Mouse (Mus musculus): ENCODE data around the gene Nt5dc1.
"Not testable (repeated sequence)": the region's sequence is repeated elsewhere in the genome, so short reads cannot be mapped to it uniquely, and the experiment has no call there.

Gene Nt5dc1

GRCm38 (mm10) chr10:34418204-34418756 is at the start of gene Nt5dc1:
Gene Nt5dc1, minus strand, starts transcription at chr10:34418552.
- peak; percentile 93 to 97 for DNase-seq

DNA sequence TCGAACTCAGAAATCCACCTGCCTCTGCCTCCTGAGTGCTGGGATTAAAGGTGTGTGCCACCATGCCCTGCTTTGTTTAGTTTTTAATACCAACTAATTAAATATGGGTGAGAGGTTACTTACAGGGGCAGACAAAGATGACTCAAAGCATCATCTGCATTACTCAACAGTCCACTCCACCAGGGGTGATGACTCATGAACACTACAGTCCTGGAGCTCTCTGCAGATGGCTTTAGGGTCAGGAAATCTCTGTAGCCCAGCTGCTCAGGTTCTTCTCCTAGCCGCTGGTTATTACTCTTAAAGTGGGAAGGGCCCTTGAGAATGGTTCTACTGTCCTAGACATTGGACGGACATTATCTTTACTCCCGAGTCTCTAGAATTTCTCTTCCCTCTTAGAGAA is 46.0 kb upstream of the Nt5dc1 start:
- DNase-seq: no peak

- peak; percentile 7 to 34 for DNase-seq
These were observed 43.1 kb upstream of the Nt5dc1 start for GRCm38 (mm10) chr10:34461451-34461850.

DNA sequence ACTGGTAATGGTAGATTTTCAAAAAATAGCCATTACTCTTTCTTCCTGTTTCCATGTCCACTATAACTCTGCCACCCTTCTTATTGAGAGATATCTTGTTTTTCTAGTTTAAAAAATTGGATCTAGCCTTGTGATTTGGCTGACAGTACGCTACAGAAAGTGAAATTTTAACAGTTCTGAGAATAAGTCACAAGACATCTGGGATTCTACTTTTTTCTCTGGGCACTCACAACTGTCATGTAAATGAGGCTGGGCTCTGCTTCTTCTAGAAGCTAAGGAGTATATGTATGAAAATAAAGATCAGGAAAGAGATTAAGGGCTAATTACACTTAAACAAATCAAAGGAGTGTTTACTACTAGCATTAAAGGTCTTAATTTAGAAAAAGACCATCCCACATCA is 31.1 kb upstream of the Nt5dc1 start:
- DNase-seq: no peak

DNA sequence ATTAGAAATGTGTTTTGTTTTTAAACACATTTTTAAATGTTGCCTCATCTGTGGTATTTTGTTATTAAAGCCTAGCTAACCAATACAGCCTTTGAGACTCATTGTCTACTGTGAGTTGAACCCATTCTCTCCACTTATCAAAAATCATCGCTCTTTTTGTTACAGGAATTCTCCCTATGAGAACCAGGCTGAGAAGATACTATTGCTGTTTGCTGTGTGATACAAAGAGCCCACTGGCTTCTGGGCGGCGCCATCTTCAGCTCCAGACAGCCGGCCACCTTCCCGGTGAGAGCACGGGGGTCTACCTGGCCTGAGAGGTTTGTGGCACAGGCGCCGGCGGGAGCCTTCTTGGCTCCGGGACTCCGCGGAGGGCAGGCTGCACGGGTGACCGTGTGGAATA is 15.8 kb upstream of the Nt5dc1 start:
- not testable (repeated sequence) for DNase-seq

DNA sequence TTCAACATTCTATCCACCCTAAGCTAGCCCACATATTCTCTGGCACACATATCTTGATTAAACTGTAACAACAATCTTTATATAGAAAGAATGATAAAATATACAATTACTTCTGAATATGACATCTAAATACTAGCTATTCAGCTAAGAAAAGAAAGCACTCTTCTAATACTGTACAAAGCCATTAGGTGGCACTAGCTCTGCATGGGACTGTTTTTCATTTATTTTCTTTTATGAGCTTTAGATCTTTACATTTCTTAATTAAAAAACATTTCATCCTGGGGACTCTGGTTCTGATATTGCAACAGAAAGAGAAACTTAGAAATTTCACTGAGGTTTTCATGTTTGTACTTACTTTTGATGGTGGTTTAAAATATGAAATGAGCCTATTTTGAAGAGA is 13.4 kb upstream of the Nt5dc1 start:
- DNase-seq: no peak

- DNase-seq: not testable (repeated sequence)
These were observed 442 bp upstream of the Nt5dc1 start for GRCm38 (mm10) chr10:34418794-34419193.

DNA sequence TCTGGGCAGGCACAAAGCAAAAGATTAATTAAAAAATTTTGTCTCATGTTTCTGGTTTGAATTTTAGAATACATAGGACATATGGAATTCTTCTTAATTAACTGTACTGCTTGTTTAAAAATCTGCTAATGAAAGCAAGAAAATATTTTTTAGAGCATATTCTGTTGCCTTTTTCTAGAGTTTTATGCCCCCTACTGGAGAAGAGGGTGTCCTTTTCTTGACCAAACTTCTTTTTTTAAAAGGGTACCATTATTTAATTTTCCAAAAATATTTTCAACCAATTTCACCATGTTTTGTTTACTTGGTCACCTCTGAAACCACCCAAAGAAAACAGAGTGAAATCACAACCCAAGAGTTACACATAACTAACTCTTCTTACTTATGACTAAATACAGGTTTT is 19.1 kb downstream of the Nt5dc1 start:
- DNase-seq: no peak

- DNase-seq: no peak
These were observed 21.4 kb downstream of the Nt5dc1 start for GRCm38 (mm10) chr10:34396959-34397358.

DNA sequence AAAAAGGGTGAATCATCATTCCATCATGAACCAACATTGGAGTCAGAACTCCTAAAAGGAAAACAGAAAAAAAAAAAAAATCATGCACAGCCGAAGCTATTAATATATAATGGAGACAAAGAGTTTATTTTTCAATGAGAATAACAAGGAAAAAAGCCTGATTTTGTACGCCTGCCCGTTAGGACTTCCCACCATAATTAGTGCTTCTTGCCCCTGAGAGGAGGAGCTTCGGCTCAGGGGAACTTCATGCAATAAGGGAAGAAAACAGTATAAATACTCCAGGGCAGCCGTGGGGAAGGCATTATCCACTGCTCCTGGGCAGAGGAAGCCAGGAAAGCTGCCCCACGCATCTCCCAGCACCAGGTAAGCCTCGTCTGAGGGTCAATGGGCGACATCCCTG is 28.7 kb downstream of the Nt5dc1 start, which contains the start of gene Col10a1:
Gene Col10a1 (plus strand): TSS at position 301 of the 400 bp plus-strand sequence.
- no peak for DNase-seq

DNA sequence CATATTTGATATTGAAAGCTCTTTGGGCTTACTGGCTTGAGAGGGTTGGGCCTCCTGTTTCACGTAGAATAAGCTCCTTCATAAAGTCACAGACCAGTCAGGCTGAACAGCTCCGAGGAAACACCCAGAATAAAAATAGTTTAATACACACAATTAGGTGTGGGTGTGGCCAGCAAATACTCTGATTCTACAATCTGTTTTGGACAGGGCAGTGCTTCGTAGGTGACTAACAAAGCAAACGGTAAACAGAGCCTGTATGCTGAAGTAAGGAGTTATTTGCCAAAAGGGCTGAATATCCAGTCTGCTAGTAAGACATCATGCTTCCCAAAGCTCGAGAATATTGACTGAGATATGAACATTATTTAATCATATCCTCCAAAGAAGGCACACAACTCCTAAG is 32.7 kb downstream of the Nt5dc1 start:
- no peak for DNase-seq

GRCm38 (mm10) chr10:34373332-34373731 is 45.0 kb downstream of the Nt5dc1 start:
- no peak for DNase-seq

DNA sequence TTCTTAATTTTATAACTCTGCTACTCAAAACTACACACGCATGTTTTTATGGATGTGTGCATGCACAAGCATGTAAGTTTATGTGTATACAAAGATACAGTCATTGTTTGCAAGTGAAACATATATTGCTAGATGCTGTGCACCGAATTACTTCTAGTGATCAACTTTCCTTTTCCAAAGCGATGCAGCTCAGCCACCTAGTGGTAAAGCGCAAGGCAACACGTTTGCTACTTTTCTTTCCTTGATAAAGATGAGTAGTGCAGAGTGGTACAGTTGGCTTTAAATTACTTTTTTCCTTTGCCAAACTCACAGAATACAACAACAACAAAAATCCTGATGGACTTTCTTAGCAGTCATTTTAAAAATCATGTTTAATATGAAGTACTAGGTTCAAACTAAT is 50.2 kb downstream of the Nt5dc1 start:
- peak in 1 of 2 experiments; percentile 19 for DNase-seq

- peak; percentile 10 to 23 for DNase-seq
These were observed 54.6 kb downstream of the Nt5dc1 start for GRCm38 (mm10) chr10:34363756-34364155.

GRCm38 (mm10) chr10:34358263-34358662 is 60.1 kb downstream of the Nt5dc1 start:
- no peak for DNase-seq

DNA sequence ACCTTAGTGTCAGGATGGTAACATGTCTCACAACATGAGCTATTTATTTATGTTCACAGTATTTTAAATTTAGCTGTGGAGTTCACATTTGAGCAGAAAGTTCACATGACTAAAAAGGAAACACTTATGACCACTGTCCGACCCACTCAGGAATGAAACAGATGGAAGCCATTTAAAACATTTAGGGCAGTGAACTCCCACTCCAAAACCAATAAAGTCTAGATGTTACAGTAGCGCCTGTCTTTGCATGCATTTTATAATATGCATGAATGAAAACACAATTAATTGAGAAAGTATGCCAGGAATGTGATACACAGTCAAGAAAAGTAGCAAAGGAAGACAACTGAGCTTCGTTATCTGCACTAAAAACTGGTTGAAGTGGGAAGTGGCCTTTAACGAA is 66.2 kb downstream of the Nt5dc1 start:
- no peak for DNase-seq

GRCm38 (mm10) chr10:34341886-34342285 is 76.5 kb downstream of the Nt5dc1 start:
- no peak for DNase-seq

GRCm38 (mm10) chr10:34341014-34341413 is 77.3 kb downstream of the Nt5dc1 start:
- no peak for DNase-seq

DNA sequence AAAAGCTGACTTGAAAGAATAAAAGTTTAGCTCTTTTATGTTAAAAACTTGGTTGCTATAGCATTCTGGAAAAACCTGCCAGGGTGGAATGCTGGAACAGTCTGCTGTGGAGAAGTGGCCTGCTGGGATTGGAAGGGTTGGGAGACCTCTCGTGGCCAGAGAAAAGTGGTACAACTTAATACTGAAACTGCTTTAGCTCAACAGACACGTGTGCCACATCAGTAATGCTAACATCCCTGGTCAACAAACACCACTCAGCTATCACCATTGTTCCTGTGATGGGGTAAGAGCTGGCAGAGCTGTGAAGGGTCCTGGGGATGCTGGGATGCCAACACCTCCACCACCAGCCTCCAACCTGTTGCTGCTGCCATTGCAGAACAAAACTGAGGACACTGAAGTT is 90.0 kb downstream of the Nt5dc1 start:
- DNase-seq: peak; percentile 50 to 67

DNA sequence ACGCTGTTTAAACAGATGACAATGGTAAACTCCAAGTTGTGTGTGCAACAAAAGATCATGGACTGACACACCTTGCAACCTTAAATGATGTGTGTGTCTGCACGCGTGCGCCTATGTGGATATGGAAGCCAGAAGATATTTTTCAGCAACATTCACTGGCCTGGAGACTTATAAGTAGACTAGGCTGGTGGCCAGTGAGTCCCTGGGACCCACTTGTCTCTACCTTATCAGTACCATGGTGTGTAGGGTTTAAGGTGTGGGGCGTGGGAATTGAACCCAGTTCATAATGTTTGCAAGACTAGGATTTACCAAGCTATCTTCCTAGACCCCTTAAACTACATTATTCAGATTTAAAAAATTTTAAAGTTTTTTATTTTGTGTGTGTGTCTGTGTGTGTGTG is 91.2 kb downstream of the Nt5dc1 start:
- DNase-seq: no peak

GRCm38 (mm10) chr10:34326701-34327100 is 91.7 kb downstream of the Nt5dc1 start:
- DNase-seq: peak in 1 of 2 experiments; percentile 17

- no peak for DNase-seq
These were observed 97.5 kb downstream of the Nt5dc1 start for GRCm38 (mm10) chr10:34320809-34321208.

DNA sequence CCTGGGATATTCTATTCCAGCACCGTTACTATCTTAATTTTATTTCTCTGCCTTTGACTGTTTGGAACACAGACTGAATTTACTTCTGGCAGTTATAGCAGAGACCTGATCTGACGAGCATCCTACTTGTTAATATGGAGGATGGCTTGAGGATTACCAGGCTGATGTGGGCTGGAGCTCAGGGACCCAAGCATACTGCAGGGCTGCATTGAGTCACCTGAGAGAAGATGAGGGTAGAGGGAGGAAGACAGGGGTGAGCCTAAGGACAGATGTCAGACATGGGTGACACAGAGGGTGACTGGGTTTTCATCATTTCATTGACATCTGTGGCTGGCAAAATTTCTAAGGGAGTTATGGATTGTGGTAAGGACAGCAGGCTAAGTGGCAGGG is 101.1 kb downstream of the Nt5dc1 start:
- no peak for DNase-seq

- no peak for DNase-seq
These were observed 101.7 kb downstream of the Nt5dc1 start for GRCm38 (mm10) chr10:34316571-34317216.

GRCm38 (mm10) chr10:34312536-34312935 is 105.8 kb downstream of the Nt5dc1 start:
- no peak for DNase-seq

Measured in kidney, postnatal 36 days (tissue).